Mouse (Mus musculus): ENCODE results near the gene Oosp2.

Gene Oosp2

DNA sequence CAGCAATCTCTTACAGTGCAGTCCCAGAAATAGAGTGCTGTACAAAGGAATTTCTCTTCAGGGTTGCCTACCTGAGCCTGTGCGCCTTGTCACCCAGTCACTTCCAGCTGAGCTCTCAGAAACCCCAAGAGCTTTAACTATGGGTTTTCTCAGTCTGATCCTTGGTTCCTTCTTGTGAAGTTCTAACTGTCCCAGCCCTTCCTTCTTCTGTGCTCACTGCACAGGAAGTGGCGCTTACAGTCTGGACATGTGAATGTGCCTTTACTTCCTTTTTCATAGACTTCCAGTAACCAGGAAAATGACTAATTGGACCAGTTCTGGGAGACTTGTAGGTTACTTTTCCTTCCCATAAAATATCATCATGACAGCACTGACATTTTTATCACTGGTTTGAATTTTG, 55.8 kb downstream of the Oosp2 start, which contains the start of gene Ms4a6d:
Gene Ms4a6d (minus strand): TSS at position 247 of the 400 bp plus-strand sequence.
- DNase-seq (ENCODE audit: low read depth), result no peak

DNA sequence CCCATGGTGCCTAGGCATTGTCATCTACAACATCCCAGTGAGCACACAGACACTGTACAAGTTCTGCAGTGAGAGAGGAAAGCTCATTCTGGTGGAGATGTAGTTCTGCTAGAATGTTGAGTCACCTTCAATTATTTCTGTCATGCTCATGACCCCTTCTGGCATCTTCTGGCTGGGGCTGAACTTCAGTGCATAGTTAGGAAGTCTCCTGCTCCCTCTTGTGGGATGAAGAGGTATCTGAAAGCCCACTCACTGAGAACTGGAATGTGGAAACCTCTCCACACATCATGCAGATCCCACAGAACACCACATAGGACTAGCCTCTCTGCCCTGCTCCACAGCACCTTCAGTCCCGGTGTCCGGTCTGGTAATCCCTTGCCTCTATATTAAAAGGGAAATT, 58.3 kb downstream of the Oosp2 start:
- peak; percentile 63 for DNase-seq (ENCODE audit: low read depth)

DNA sequence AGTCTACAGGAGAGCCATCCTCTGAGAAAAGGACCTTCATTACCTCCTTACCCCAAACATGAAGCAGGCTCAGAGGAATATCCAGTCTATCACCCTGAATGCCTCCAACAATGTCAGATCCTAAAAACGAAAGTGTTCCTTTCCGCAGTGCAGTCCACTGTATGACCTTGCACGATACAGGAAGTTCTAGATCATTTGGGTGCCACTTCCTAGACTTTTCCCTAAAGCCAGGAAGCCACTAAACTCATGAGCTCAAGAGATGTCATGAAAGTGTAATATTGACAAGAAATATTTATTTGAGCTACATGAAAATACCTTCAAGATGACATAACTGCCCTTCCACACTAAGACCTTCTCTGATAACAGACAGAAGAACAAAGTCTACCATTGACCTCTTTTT, 59.0 kb downstream of the Oosp2 start:
- DNase-seq (ENCODE audit: low read depth), result no peak

All from 416B (cell line).